Mouse (Mus musculus) brain, embryonic 14.5 days (tissue): ENCODE data around the gene H2al1d.

Experiments used
- CTCF ChIP-seq: fragments of 200-500 bp; IDR thresholded peaks from 2 replicates; pipeline ENCODE4 v1.5.1; 2012; ENCODE audit warnings: inconsistent platforms, mild to moderate bottlenecking, moderate library complexity, borderline replicate concordance; ENCODE audit not compliant: insufficient read depth, insufficient read length; ENCODE audit errors: extremely low read depth
- POLR2A ChIP-seq: fragments of 200-500 bp; IDR thresholded peaks from 2 replicates; pipeline ENCODE4 v1.6.1; 2012; ENCODE audit warnings: mild to moderate bottlenecking, inconsistent platforms, borderline replicate concordance; ENCODE audit not compliant: poor library complexity, insufficient read depth, insufficient read length, severe bottlenecking; ENCODE audit errors: extremely low read depth

DNA sequence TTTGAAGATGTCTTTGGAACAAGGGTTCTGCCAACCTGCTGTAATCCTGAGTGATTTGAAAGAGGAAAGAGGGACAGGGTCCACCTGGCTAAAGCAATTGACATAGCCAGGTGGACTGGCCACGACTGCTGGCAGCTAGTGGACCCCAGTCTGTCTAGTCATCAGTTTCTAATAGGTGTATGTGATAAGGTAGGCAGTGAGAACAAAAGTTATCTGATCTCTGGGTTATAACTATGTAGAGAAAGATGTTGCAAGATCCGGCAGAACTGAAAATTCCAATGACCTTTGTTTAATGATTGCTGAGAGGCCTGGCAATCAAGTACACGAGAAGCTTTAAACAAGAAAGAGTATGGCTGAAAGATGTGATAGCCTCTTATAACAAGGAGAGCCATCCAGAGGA is 35.4 kb upstream of the H2al1d start:
- TF ChIP-seq CTCF = no peak
- no peak for TF ChIP-seq POLR2A
